Mouse (Mus musculus) C2C12 (cell line): ENCODE data around the gene Ccdc81.

Source experiments
- CEBPB ChIP-seq: IDR thresholded peaks from one replicate; pipeline ENCODE4 v1.6.1; 2011; ENCODE audit warnings: low read depth, mild to moderate bottlenecking, control low read depth, moderate library complexity
- CTCF ChIP-seq: IDR thresholded peaks from one replicate; pipeline ENCODE4 v1.5.1; 2011; ENCODE audit not compliant: control insufficient read depth, insufficient read depth, insufficient read length
- FOSL1 ChIP-seq: IDR thresholded peaks from one replicate; pipeline ENCODE4 v1.8.0; 2011; ENCODE audit warnings: mild to moderate bottlenecking, low read length; ENCODE audit not compliant: poor library complexity, insufficient read depth, severe bottlenecking
- MAX ChIP-seq: IDR thresholded peaks from one replicate; pipeline ENCODE4 v1.6.1; 2011; ENCODE audit warnings: mild to moderate bottlenecking, control low read depth
- MYOG ChIP-seq: IDR thresholded peaks from one replicate; pipeline ENCODE4 v1.6.1; 2011; ENCODE audit not compliant: control insufficient read depth, insufficient read length; ENCODE audit errors: extremely low read depth
- USF1 ChIP-seq: IDR thresholded peaks from one replicate; pipeline ENCODE4 v1.6.1; 2011; ENCODE audit warnings: low read depth, mild to moderate bottlenecking, control low read depth, moderate library complexity

GRCm38 (mm10) chr7:89841670-89842403 is 61.6 kb downstream of the Ccdc81 start:
- TF ChIP-seq CTCF = peak; percentile 21
- no peak for TF ChIP-seq MYOG
- no peak for TF ChIP-seq CEBPB
- no peak for TF ChIP-seq MAX
- no peak for TF ChIP-seq FOSL1
- TF ChIP-seq USF1 = no peak
